Mouse (Mus musculus): ENCODE data around the gene Gm8159.
"Not testable (repeated sequence)": the region's sequence is repeated elsewhere in the genome, so short reads cannot be mapped to it uniquely, and the experiment has no call there.

GRCm38 (mm10) chr14:4649309-4649708, 17.2 kb downstream of the Gm8159 start:
- not testable (repeated sequence) for TF ChIP-seq TAL1, GATA1 (IDR thresholded peaks at IDR 0.05; ENCODE audit: low read length)
